Mouse (Mus musculus) bone marrow, adult 2 months (tissue): Measurements from ENCODE around the gene Nos1ap.

ENCODE experiments used
- CTCF ChIP-seq: fragments of 200-500 bp; IDR thresholded peaks from 2 replicates; pipeline ENCODE4 v1.5.1; 2011; ENCODE audit warnings: low read length, control low read depth; ENCODE audit not compliant: control insufficient read depth, insufficient read depth
- POLR2A ChIP-seq: fragments of 200-500 bp; IDR thresholded peaks from 2 replicates; pipeline ENCODE4 v1.6.1; 2011; ENCODE audit warnings: low read depth, mild to moderate bottlenecking, control low read depth, low read length, borderline replicate concordance; ENCODE audit not compliant: control insufficient read depth

DNA sequence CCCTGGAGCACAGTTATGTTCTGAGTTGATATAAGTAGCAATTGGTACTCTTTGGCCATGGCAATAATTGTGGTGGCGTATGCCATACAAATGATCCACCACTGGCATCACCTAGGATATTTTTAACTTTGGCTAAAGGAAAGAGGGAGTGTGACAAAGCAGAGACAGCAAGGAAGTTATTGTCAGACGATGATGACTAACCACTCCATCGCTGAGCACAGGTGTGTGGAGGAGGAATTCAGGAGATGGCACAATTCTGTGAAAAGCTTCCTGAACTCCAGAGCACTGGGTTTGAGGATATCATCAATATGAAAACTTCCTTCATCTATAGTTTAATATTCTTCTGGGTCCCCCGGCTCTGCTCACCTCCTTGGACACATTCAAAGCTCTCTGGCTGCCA lies 31.7 kb downstream of the Nos1ap start:
- TF ChIP-seq CTCF (no peak), POLR2A (no peak)
